Mouse (Mus musculus) lung, adult 10 weeks (tissue): ENCODE results near the gene Gm3252. TPM values are rescaled to one million over a fixed set of nuclear protein-coding genes. Genes with fewer than 3 reads are reported as not detected.

Experiments
- polyA plus RNA-seq: library from polyadenylated mRNA; stranded (reverse); fragments of 350-450 nt; fragmentation: Illumina TruSeq; extraction: RNeasy Lipid Tissue Mini Kit (QIAGEN cat#74804); gene quantifications from one replicate; pipeline ENCODE4 v1.2.3, GENCODE M21; 2014; ENCODE audit warnings: low read depth, low replicate concordance; ENCODE audit not compliant: insufficient read depth

The Gm3252 gene
- not detected for polyA plus RNA-seq

GRCm38 (mm10) chr14:4726038-4726880 is at the start of gene Gm3252:
Gene Gm3252, plus strand, starts transcription at chr14:4726775.

GRCm38 (mm10) chr14:4708938-4709337 is 17.6 kb upstream of the Gm3252 start, which contains the start of gene Gm7876:
Gene Gm7876, plus strand, starts transcription at chr14:4709238.

GRCm38 (mm10) chr14:4776037-4776436 is 49.5 kb downstream of the Gm3252 start, which contains the start of gene Gm9602:
Gene Gm9602, plus strand, starts transcription at chr14:4776337.

Other genes starting within 250 kb of the Gm3252 start
- gene Gm3182, start 245.0 kb upstream of the Gm3252 start, polyA plus RNA-seq: not detected
- not detected for gene Gm3047, start 171.4 kb upstream of the Gm3252 start, polyA plus RNA-seq
- not detected for gene Gm8159, start 94.4 kb upstream of the Gm3252 start, polyA plus RNA-seq
- not detected for gene Gm3239, start 62.6 kb upstream of the Gm3252 start, polyA plus RNA-seq
- not detected for gene Gm7876, start 17.5 kb upstream of the Gm3252 start, polyA plus RNA-seq
- gene Gm9602, start 49.6 kb downstream of the Gm3252 start, polyA plus RNA-seq: not detected
- not detected for gene Gm3269, start 111.3 kb downstream of the Gm3252 start, polyA plus RNA-seq
- gene Gm3264, start 128.8 kb downstream of the Gm3252 start, polyA plus RNA-seq: not detected
- gene Gm3278, start 165.6 kb downstream of the Gm3252 start, polyA plus RNA-seq: not detected